Mouse (Mus musculus): Measurements from ENCODE around the gene Enox1.

DNA sequence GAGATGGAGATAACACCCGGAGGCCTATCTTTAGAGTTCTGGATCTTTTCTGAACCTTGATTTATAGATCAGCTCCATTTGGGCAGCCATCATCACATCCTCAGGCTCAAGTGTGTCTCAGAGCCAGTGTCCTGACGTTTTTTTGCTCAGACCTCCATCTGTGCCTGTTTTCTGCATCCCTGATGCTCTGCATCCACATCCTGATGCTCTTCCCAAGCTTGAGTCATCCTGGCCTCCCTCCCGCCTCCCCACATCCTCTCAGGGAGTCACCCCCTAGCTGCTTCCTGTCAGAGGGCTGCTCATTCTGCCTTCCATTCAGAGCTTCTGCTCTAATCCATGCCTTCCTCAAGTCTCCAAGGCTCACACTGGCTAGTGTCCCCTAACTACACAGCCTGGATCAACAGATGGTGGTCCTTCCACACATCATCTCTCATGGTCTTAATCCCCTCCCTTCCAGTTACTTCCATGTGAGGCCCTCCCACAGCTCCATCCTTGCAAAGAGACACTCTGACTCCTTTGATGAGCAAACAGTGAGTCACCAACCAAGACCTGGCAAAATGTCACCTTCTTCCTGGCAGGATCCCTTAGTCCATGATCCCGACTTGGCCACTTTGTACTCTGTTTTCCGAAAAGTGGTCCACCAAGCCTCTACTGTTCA lies 451.7 kb downstream of the Enox1 start:
- TF ChIP-seq POLR2A (IDR thresholded peaks at IDR 0.05; ENCODE audit: low read depth, low read length) (no peak), CTCF (IDR thresholded peaks at IDR 0.05; ENCODE audit: extremely low read depth, insufficient read depth, insufficient read length, insufficient replicate concordance) (no peak)

Measured in spleen, adult 2 months (tissue).